Mouse (Mus musculus) kidney, embryonic 14.5 days (tissue): Measurements from ENCODE around the gene Erf. TPM values are rescaled to one million over a fixed set of nuclear protein-coding genes. Genes with fewer than 3 reads are reported as not detected.

Experiments
- ATAC-seq: fragments of 200-750 bp; cut with Nextera tagmentation; 2 replicates; pipeline ENCODE4 v1.8.0; 2017; ENCODE audit warnings: moderate number of reproducible peaks, mild to moderate bottlenecking, moderate TSS enrichment, moderate library complexity; ENCODE audit not compliant: low FRiP score, low TSS enrichment
- H3K27ac ChIP-seq: fragments of 300-500 bp; sonication (generic); 2 replicates; pipeline ENCODE4 v1.5.1; 2014; ENCODE audit warnings: low read depth, mild to moderate bottlenecking, low read length, moderate library complexity, mixed read lengths
- H3K27me3 ChIP-seq: fragments of 300-500 bp; sonication (generic); 2 replicates; pipeline ENCODE4 v1.6.1; 2014; ENCODE audit warnings: mild to moderate bottlenecking, low read length; ENCODE audit not compliant: control insufficient read depth, insufficient read depth
- H3K36me3 ChIP-seq: fragments of 300-500 bp; sonication (generic); 2 replicates; pipeline ENCODE4 v1.6.1; 2014; ENCODE audit warnings: low read length, mixed read lengths; ENCODE audit not compliant: control insufficient read depth, insufficient read depth
- H3K4me1 ChIP-seq: fragments of 300-500 bp; sonication (generic); 2 replicates; pipeline ENCODE4 v1.6.1; 2014; ENCODE audit warnings: low read length, mixed read lengths; ENCODE audit not compliant: control insufficient read depth, insufficient read depth
- H3K4me2 ChIP-seq: fragments of 300-500 bp; sonication (generic); replicated peaks from 2 replicates; pipeline ENCODE4 v1.6.1; 2014; ENCODE audit warnings: low read depth, mild to moderate bottlenecking, low read length
- H3K4me3 ChIP-seq: fragments of 300-500 bp; sonication (generic); 2 replicates; pipeline ENCODE4 v1.5.1; 2014; ENCODE audit warnings: mild to moderate bottlenecking, low read length
- H3K9ac ChIP-seq: fragments of 300-500 bp; sonication (generic); 2 replicates; pipeline ENCODE4 v1.6.1; 2014; ENCODE audit warnings: low read depth, mild to moderate bottlenecking, low read length, moderate library complexity
- H3K9me3 ChIP-seq: fragments of 300-500 bp; sonication (generic); 2 replicates; pipeline ENCODE4 v1.6.1; 2016; ENCODE audit warnings: low read length; ENCODE audit not compliant: control insufficient read depth
- WGBS: fragments of 180-500 bp; shearing (Covaris S2); extraction: QIAGEN DNeasy Blood & Tissue Kit; methylation state at CpG from one replicate; pipeline ENCODE4 v1.1.7; 2014; 5-methylcytosine and 5-hydroxymethylcytosine counted together
- polyA plus RNA-seq: library from polyadenylated mRNA; unstranded; fragments of >200 nt; fragmentation: Nextera tagmentation; extraction: Ambion mirVana; gene quantifications from 2 replicates; pipeline ENCODE4 v1.2.1, GENCODE M21; 2014

Gene Erf
- polyA plus RNA-seq, 1 experiment from 2014 or later = 28.8 TPM

DNA sequence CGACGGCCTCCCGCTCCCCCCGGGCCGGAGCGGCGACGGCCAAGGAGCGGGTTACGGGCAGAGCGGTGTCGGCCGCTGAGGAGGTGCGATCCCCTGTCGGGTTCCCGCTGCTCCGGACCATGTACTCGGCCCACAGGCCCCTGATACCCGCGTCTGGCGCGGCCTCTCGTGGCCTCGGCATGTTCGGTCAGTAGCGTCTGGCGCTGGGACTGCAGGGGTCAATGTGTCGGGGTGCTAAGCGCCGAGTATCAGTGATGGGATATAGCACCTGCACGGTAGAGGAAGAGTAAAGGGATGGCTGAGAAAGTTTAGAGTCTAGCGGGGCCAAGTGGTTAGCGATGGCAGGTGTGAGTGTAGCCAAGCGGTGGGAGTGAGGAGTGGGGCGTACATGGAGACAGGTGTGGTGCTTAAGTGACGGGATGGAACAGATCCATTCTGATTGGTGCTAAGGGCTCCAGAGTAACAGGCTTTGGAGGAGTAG lies 32.2 kb upstream of the Erf start:
- ATAC-seq = peak; percentile 13
- no peaks in the 10 kb centered on the region for H3K9me3 ChIP-seq

DNA sequence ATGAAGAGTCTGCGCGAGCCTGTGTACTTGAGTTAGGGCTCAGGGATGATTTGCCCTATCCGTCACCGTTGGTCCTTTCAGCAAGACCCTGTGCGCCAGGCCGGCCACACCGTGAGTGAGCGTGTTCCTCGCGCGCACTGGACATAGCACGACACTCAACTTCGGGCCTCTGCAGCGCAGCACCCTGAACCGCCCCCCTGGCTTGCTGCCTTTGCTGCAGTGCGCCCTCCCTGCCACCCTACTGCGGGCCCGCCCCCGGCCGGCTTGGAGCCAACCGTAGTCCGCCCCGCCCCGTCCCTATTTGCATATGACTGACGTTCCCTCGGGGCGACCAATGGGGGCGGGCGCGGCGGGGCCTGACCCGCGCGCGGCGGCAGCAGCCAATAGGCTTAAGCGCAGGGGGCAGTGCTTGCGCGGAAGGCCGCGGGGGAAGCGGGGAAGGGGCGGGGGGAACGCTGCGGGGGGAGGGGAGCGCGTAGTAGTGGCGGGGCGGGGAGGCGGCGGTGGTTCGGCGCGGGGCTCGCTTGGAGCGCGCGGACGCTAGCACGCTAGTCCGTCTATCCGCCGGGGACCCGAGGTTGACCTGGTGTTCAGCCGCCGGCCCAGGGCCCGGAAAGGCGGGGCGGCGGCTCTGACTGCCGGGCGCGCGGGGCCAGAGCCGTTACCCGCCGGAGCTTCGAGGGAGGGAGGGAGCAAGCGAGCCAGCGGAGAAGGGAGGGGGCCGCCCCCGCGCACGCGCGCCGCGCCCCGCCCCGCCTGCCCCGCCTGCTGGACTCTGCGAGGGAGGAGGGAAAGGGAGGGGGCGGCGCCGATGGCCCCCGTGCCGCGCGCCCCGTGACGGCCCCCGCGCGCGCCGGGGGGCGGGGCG lies 31.4 kb upstream of the Erf start:
- Histone ChIP-seq H3K9me3 (no peaks in the 10 kb centered on the region), H3K4me1 (peaks cover 49% of the 10 kb centered on the region), H3K27me3 (no peaks in the 10 kb centered on the region), H3K4me2 (peak overlapping the region; percentile 87), H3K9ac (peak overlapping the region; percentile 81), H3K36me3 (peaks cover 24% of the 10 kb centered on the region), H3K27ac (peak overlapping the region; percentile 98), H3K4me3 (peak overlapping the region; percentile 74)
- peak; percentile 78 for ATAC-seq
- WGBS = 1% methylated on average over 58 of the region's 108 CpGs

More for the DNA sequence above, 32.2 kb upstream of the Erf start:
- Histone ChIP-seq H3K27ac (peak overlapping the region; percentile 98), H3K36me3 (peaks cover 32% of the 10 kb centered on the region), H3K4me3 (peak overlapping the region; percentile 74), H3K9ac (peak overlapping the region; percentile 81), H3K4me1 (peaks cover 42% of the 10 kb centered on the region), H3K4me2 (peak overlapping the region; percentile 87), H3K27me3 (no peaks in the 10 kb centered on the region)
- under 1% methylated on average over 28 of the region's 36 CpGs for WGBS

DNA sequence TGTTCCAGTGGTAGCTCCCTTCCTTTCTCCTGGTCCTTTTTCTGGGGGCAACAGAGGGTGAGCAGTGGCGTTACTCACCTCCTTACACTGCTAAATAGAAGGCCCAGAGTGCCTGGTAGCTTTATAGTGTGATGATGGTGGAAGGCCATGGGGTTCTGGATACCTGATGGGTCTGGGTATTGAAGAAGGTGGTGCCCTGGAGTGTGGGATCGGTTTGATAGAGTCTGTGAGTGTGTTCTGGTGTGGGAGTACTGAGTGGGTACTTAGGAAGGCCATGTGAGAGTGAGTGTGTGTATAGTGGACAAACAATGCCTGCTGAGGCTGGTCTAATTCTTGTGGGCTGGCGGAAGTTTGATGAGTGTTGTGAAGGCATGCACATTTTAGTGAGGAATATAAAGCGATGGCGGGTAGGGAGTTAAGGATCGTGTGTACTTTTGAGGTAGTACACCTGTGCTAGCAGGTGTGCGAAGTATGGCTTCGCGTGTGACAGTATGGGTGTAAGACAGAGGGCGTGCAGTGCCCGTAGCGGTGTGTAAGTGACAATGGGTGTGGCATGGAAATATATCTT lies 30.7 kb upstream of the Erf start:
- H3K9ac ChIP-seq = peak overlapping the region; percentile 48; the same call in 1 of the 2 replicates
- peaks cover 16% of the 10 kb centered on the region for H3K36me3 ChIP-seq
- ATAC-seq = 0 out of 2 replicates have a peak, but pooled peaks have one; percentile 3
- WGBS = 24% methylated on average over 12 of the region's 12 CpGs
- H3K4me2 ChIP-seq = peak overlapping the region; percentile 58
- peaks cover 49% of the 10 kb centered on the region for H3K4me1 ChIP-seq
- H3K27me3 ChIP-seq = no peaks in the 10 kb centered on the region
- peak overlapping the region; percentile 74 for H3K4me3 ChIP-seq
- peak overlapping the region; percentile 98 for H3K27ac ChIP-seq
- no peaks in the 10 kb centered on the region for H3K9me3 ChIP-seq

DNA sequence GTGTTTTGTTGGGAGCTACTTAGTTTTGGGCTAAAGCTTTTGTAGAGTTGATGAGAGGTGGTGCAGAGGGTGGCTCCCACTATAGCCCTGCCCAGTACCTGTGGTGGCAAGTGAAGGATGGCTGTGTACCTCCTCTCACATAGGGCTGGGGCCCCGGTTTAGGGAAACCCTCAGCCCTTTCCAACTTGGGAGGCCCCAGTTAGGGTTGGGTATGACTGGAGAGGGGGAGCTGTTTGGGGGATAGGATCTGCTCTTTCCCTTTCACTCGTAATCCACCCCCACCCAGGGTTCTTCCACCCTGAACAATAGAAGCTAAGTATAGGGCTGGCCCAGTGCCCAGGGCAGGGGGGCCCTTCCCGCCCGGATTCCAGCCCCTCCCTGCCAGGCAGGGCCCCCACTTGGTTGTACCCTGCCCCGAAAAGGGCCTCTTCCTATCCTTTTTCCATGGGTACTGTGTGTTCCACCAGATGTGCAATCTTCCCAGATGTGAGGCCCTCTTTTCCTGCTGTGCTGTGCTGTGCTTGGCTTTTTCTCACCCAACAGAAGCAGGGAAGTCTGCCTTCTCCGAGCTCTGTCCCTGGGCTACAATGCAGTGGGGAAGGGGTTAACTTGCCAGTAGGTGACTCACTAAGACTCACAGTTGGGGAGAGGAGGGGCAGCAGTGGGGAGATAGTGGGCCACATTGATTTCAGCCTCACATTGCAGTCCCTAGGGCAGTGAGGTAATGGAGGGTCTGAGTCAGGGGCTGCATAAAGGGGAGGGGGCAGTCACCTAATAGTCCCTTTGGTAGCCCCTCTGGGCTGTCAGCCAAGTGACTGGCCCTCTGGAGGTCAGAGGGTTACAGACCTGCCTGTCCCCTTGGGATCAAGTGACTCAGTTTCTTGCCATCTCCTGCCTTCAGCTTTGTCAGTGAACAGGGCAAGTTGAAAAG lies 29.6 kb upstream of the Erf start:
- H3K9ac ChIP-seq = peak overlapping the region; percentile 77
- ATAC-seq = peak; percentile 1; the same call in 1 of the 2 replicates
- H3K4me3 ChIP-seq = peak overlapping the region; percentile 74
- H3K9me3 ChIP-seq = no peaks in the 10 kb centered on the region
- H3K27me3 ChIP-seq = no peaks in the 10 kb centered on the region
- H3K27ac ChIP-seq = peak overlapping the region; percentile 98
- 5% methylated on average over 6 of the region's 6 CpGs for WGBS
- peaks cover 52% of the 10 kb centered on the region for H3K4me1 ChIP-seq
- peaks cover 5% of the 10 kb centered on the region for H3K36me3 ChIP-seq
- H3K4me2 ChIP-seq = peak overlapping the region; percentile 93

DNA sequence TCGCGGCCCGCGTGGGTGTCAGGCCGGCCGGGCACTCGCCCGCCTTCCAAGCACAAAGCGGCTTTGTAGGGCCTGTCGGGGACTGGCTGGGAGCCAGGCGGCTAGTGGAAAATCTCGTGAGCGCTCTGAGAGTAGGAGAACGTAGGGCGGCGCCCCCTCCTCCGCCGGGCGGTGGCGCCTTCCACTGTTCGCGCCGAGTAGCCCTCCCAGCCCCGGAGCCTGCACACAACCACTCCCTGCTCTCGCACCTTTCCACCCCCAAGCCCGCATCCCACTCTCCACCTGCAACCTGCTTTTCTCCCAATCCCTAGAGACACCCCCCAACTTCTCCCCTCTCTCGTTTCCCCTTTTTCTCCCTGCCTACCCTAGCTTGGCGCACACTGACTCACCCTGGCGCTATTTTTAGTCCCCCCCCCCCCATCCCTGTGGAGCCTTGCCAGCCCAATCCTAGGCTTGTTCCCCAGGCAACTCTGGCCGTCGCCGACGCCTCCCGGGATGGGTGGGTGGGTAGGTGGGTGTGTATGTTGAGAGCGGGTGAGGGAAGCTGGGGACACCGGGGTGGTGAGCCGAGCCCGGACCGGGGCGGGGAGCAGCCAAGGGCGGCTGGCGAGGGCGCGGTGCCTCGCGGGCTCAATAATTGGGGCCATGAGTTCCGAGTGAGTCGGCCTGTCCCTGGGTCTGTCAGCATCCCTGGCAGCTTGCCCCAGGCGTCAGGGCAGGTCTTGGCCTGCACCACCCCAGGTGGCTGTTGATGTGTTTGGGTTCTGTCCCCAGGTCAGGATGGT lies 28.7 kb upstream of the Erf start:
- H3K9me3 ChIP-seq = no peaks in the 10 kb centered on the region
- H3K27me3 ChIP-seq = no peaks in the 10 kb centered on the region
- peak overlapping the region; percentile 74 for H3K4me3 ChIP-seq
- 1% methylated on average over 48 of the region's 49 CpGs for WGBS
- peak overlapping the region; percentile 77 for H3K9ac ChIP-seq
- peak; percentile 56 for ATAC-seq
- peak overlapping the region; percentile 93 for H3K4me2 ChIP-seq
- peaks cover 50% of the 10 kb centered on the region for H3K4me1 ChIP-seq
- H3K36me3 ChIP-seq = no peaks in the 10 kb centered on the region
- peak overlapping the region; percentile 98 for H3K27ac ChIP-seq

DNA sequence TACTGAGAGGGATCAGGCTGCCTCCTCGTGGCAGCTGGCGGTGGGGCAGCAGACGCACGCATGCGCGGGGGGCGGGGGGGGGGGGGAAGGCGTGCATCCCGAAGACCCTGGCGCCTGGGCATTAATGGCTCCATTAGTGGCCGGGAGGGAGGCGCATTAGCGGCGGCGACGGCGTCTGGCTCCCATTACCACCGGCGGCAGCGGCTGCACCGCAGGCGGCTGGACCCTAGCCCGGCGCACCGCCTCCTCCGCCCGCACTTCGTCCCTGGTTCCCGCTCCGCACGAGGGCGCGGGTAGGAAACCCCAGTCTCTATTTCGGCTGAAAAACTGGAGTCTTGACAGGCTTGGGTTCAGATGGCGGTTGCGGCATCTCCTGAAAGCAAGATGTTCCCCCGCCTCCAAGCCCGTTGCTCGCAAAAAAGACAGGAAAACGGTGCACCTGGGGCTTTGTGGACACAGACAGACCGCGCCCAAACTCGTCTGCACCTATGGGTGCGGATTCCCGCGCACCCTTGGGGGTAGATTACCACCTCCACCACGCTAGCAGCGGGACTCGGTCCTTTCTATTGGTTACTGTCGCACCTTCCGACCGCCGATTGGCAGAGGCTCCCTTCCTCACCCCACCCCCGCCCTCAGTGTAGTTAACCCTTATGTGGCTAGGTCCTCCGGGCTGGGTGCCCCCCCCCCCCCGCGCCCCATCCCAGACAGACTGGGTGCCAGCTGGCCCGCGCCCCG lies 27.9 kb upstream of the Erf start:
- H3K36me3 ChIP-seq = peaks cover 2% of the 10 kb centered on the region
- no peaks in the 10 kb centered on the region for H3K9me3 ChIP-seq
- under 1% methylated on average over 57 of the region's 60 CpGs for WGBS
- peak overlapping the region; percentile 74 for H3K4me3 ChIP-seq
- H3K4me2 ChIP-seq = peak overlapping the region; percentile 93
- peaks cover 42% of the 10 kb centered on the region for H3K4me1 ChIP-seq
- ATAC-seq = peak; percentile 60
- peak overlapping the region; percentile 77 for H3K9ac ChIP-seq
- H3K27me3 ChIP-seq = no peaks in the 10 kb centered on the region
- H3K27ac ChIP-seq = peak overlapping the region; percentile 98

DNA sequence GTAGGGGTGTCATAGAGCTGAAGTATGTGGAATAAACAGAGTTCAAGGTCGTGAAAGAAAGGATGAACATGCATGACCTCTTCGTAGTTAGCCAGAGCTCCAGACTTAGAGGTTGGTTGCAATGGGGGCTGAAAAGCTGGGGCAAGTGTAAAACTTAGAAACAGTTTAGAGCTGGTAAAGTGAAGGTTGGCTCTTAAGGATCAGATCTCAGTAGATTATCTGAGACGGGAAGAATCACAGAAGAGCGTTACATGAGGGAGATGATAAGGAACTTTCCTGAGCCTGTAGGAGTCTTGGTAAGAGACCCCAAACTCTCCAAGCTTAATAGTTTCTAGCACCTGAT lies 27.4 kb upstream of the Erf start:
- H3K4me1 ChIP-seq = peaks cover 38% of the 10 kb centered on the region
- H3K4me3 ChIP-seq = peak overlapping the region; percentile 74
- H3K4me2 ChIP-seq = peak overlapping the region; percentile 93
- peak overlapping the region; percentile 98 for H3K27ac ChIP-seq
- 14% methylated on average over 4 of the region's 4 CpGs for WGBS
- peaks cover 8% of the 10 kb centered on the region for H3K36me3 ChIP-seq
- H3K9ac ChIP-seq = peak overlapping the region; percentile 77; the same call in 1 of the 2 replicates
- no peak for ATAC-seq
- H3K27me3 ChIP-seq = no peaks in the 10 kb centered on the region
- H3K9me3 ChIP-seq = no peaks in the 10 kb centered on the region
